Mouse (Mus musculus): ENCODE measurements around the gene Kcnk1.

Gene Kcnk1

DNA sequence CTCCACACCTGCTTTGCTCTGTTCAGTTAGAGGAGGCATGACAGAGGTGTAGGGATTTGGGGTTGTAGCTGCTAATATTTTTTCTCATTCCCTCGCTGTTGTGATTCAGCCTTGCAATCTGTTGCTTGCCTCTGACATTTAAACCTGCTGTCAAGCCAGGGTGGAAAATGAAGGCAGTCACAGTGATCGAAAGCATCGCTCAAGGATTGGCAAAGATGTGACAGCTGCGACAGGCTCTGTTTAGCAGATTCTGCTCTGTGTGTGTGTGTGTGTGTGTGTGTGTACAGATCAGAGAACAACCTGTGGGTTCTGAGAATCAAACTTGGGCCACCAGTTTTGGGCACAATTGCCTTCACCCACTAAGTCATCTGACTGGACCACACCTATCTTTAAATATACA lies 50.8 kb downstream of the Kcnk1 start:
- no peak for DNase-seq (ENCODE audit: low spot score)

DNA sequence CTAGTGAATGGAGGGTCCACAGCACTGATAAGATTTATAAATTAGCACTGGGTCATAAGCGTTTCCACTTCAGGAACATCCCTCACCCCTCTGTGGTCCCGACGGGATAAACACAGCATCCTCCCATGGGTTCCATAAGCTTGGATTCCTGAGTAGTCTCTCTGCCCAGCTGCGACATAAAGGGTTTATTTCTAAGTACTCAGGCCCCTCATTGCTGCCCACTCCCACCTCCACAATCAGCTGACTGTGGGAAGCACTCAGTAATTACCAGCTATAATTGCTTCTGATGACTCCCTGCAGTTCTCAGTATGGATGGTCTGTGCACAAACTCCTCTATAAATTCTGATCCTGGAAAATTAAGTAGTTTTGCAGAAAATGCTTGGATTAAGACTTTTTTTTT lies 58.9 kb downstream of the Kcnk1 start:
- no peak for DNase-seq (ENCODE audit: low spot score)

DNA sequence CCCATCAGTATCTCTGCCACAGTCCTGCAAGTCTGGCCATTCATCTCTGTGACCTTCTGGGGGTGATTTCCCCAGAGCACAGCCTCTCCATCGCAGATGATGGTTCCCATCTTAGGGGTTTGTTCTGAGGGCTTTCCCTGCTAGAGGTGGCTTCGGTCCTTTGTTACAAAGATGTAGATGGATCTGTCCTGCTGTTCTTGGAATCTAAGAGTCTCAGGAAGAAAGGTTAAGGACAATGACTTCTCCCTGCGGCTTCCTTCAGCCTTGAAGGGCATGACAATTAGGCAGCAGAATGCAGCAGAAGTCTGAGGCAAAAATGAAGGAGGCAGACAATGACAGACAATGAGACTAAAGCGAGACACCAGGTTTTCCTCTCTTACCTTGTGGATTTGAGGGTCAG lies 63.9 kb downstream of the Kcnk1 start:
- no peak for DNase-seq (ENCODE audit: low spot score)

DNA sequence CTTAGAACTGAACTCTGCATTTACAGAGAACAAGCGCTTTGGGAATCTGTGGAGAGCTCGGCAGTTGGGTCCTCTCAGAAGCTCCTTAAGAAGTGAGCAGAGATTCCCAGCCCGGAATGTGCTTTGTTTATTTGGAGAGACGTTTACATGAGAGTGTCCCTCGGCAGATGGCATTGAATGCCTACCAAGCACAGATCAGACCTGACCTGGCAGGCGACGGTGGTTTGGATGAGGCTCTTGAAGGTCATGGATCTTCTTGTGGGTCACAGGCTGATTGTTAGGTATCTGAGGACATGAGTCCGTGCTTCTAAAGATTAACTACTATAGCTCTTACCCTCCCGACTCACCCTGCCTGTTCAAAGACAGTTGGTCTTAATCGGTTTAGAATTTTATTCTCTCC lies 67.9 kb downstream of the Kcnk1 start:
- no peak for DNase-seq (ENCODE audit: low spot score)

DNA sequence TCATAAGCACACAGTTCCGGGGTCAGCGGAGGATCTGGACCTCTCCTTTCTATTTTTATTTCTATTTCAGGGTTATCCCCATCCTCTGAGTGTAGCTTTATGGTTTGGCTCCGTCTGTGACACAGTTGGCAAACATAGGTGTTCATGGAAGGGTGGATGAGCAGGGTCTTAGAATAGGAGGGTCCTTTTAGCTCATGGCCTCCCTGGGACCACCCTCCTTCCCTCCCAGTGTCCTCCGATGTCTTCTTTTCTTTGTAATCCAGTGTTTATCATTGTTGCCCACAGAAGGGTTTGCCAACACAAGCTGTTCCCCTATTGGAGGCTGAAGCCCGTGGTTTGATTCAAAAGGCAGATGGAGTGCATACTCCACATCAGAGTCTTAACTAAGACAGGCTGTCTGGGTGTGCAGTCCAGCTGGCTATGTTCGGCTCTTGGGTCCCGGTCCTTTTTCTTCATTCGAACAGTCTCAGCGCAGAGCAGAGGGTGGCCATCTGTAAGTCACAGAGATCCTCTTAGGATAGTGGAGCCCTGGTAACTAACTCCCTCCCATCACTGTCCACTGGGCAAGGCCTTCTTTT lies 69.0 kb downstream of the Kcnk1 start:
- no peak for DNase-seq (ENCODE audit: low spot score)

DNA sequence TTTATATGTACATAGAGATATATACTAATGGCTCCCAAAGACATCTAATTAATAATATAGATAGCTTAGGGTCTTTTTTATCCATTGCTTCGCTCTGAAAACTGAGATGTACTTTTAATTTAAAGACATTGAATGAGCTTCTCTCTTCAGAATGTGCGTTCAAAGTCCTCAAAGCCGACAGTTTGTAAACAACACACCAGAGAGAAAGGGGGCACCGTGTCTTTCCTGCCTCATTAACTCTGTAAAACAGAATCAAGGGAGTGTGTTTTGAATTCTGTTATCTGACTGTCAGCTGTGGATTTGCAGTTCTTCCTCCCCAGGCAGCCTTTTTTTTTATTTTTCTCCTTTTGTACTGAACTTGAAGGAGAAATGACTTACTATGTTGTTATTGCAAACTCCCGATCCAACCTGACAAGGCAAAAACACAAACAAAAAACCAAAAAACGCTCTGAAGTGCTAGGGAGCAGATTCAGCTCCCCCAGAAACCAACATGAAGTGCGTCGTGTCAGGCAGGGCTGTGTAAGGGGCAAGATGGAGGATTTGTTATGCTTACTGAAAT lies 69.7 kb downstream of the Kcnk1 start:
- DNase-seq (ENCODE audit: low spot score): no peak

DNA sequence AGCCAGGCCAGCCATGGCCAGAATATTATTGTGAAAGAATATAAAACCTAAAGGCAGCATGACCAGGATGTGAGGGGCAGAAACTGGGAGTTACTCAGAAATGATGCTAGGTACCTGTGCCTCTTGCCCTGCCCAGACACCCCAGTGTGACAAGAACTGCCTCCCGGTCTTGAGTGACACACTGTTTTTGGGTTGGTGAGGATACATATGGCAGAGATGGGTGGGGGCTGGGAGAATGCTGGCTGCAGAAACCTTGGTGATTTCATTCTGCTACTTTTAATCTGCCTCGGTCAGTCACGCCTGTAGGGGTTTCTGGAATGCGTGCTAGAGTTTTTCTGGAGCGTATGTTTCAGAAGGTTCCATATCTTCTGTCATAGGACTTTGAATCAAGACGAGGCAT lies 72.3 kb downstream of the Kcnk1 start:
- DNase-seq (ENCODE audit: low spot score): no peak

DNA sequence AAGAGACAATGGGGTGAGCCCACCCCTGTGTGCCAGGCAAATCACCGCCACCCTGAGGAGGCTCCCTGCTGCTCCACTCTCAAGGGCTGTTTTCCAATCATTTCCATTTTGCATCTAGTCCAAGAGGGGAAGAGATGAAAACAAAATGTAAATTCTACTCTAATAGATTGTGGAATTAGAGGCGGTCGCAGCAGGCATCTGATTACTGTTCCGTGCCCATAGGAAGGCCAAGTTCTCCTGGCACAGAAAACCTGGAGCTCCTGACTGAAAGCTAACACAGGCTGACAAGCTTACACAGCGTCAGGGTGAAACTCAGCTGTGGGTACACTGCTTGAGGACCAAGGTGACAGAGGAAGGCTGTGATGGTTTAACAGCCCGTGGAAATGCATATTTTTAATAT lies 73.2 kb downstream of the Kcnk1 start:
- no peak for DNase-seq (ENCODE audit: low spot score)

DNA sequence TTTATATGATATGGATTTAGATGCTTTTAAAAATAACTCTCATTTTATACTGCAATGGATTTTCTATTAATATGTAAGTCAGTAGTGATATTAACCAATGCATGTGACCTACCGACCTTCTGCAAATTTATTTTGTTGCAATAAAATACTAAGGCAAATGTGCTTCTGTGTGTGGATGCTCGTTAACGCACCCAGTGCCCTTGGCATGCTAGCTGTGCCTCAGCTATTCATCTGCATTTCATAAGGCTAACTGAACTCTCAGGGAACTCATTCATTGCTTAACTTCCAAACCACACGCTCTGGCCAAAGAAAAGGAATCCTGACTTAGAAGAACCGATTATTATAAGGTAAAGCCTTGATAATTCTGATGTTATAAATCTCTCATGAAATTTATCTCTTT lies 77.7 kb downstream of the Kcnk1 start:
- DNase-seq (ENCODE audit: low spot score): no peak

DNA sequence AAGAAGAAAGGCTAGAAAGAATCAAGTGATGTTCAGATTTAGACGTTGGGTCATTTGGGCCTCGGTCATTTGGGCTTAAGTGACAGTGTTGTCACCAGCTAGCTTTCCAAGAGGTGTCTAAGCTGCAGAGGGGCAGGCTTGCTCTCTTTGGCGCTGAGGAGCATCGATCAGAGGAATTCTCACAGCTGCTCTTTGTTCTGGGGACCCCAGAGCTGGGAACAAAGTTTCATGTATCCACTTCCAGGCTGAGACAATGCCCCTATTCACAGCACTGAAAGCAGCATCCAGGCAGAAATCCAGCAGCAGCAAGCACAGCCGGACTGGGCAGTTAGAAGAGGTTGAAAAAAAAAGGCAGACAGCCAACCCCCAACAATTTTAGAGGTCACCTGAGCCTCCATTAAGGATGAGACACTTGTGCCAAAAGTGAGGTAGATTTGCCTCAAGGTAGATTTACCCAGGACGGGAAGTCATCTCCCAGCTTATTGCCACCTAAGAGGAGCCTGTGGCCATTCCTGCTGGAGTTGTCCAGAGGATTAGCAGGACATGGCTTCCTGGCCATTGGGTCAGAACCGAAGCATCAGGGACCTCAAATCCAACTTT lies 78.3 kb downstream of the Kcnk1 start:
- peak; percentile 7 for DNase-seq (ENCODE audit: low spot score)

DNA sequence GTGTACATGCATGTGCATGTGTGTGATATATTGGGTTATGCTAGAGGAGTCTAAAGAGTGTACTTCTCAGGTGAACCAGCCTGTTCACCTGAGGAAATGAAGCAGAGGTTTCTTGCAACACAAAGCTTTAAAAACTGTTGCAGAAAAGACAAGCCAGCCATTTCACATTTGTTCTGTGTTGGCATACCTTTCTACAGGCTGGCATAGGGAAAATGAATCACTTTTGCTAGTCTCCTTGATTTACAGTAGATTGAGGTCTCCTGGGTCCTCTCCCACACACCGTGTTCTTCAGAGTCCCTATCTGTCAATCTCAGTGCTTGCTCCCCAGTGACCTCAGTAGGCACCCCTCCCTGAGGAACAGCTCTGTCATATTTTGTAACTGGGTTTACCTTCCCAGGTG lies 79.1 kb downstream of the Kcnk1 start:
- no peak for DNase-seq (ENCODE audit: low spot score)

DNA sequence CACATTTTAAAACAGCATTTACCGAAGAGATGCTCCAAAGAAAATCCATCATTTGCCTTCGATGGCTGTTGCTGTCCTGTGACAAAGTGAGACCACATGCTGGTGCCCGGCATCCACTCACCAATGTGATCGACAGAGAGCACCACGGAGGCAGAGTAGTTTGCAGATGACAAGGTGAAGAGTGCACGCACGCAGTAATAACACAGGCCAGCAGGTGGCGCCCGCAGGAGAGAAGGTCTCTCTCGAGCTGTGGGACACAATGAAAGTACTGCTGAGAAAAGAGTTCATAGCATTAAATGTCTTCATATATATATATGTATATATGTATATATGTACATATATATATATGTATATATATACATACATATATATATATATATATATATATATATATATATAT lies 80.4 kb downstream of the Kcnk1 start:
- peak; percentile 81 for DNase-seq (ENCODE audit: low spot score)

Measured in urinary bladder, postnatal 14 days (tissue).